Mouse (Mus musculus) limb, embryonic 15.5 days (tissue): ENCODE results near the gene Kidins220. TPM values are rescaled to one million over a fixed set of nuclear protein-coding genes. Genes with fewer than 3 reads are reported as not detected.

Experiments
- ATAC-seq: fragments of 200-750 bp; cut with Nextera tagmentation; 2 replicates; pipeline ENCODE4 v1.8.0; 2017; ENCODE audit warnings: low read depth, moderate TSS enrichment; ENCODE audit not compliant: insufficient number of reproducible peaks, low FRiP score, low TSS enrichment
- H3K27ac ChIP-seq: fragments of 300-500 bp; sonication (generic); 2 replicates; pipeline ENCODE4 v1.5.1; 2015; ENCODE audit warnings: moderate library complexity, mild to moderate bottlenecking, inconsistent platforms
- H3K27me3 ChIP-seq: fragments of 300-500 bp; sonication (generic); 2 replicates; pipeline ENCODE4 v1.6.1; 2015; ENCODE audit warnings: inconsistent platforms
- H3K36me3 ChIP-seq: fragments of 300-500 bp; sonication (generic); 2 replicates; pipeline ENCODE4 v1.6.1; 2015; ENCODE audit warnings: inconsistent platforms
- H3K4me1 ChIP-seq: fragments of 300-500 bp; sonication (generic); 2 replicates; pipeline ENCODE4 v1.6.1; 2015; ENCODE audit warnings: inconsistent platforms
- H3K4me2 ChIP-seq: fragments of 300-500 bp; sonication (generic); 2 replicates; pipeline ENCODE4 v1.6.1; 2015; ENCODE audit warnings: mild to moderate bottlenecking, inconsistent platforms
- H3K4me3 ChIP-seq: fragments of 300-500 bp; sonication (generic); 2 replicates; pipeline ENCODE4 v1.5.1; 2015; ENCODE audit warnings: mild to moderate bottlenecking, inconsistent platforms
- H3K9ac ChIP-seq: fragments of 300-500 bp; sonication (generic); 2 replicates; pipeline ENCODE4 v1.6.1; 2015; ENCODE audit warnings: inconsistent platforms
- H3K9me3 ChIP-seq: fragments of 300-500 bp; sonication (generic); 2 replicates; pipeline ENCODE4 v1.6.1; 2016; ENCODE audit warnings: inconsistent platforms
- WGBS: fragments of 180-500 bp; shearing (Covaris S2); methylation state at CpG from one replicate; pipeline ENCODE4 v1.1.7; 2015; 5-methylcytosine and 5-hydroxymethylcytosine counted together
- polyA plus RNA-seq: library from polyadenylated mRNA; unstranded; fragments of >200 nt; fragmentation: Nextera tagmentation; extraction: Ambion mirVana; gene quantifications from 2 replicates; pipeline ENCODE4 v1.2.1, GENCODE M21; 2015

Kidins220 gene
- polyA plus RNA-seq, 1 experiment from 2014 or later = 24.4 TPM

GRCm38 (mm10) chr12:25012555-25013540 lies 38.1 kb downstream of the Kidins220 start:
- H3K4me3 ChIP-seq = no peak overlapping the region
- no peak for ATAC-seq
- WGBS = 75% methylated on average over 13 of the region's 13 CpGs
- H3K4me1 ChIP-seq = no peaks in the 10 kb centered on the region
- H3K9me3 ChIP-seq = no peaks in the 10 kb centered on the region
- H3K27ac ChIP-seq = no peak overlapping the region
- H3K36me3 ChIP-seq = peaks cover 82% of the 10 kb centered on the region
- no peak overlapping the region for H3K9ac ChIP-seq
- H3K4me2 ChIP-seq = no peak overlapping the region
- no peaks in the 10 kb centered on the region for H3K27me3 ChIP-seq

GRCm38 (mm10) chr12:25014307-25014927 lies 39.7 kb downstream of the Kidins220 start:
- H3K9ac ChIP-seq = no peak overlapping the region
- peaks cover 83% of the 10 kb centered on the region for H3K36me3 ChIP-seq
- H3K9me3 ChIP-seq = no peaks in the 10 kb centered on the region
- no peak for ATAC-seq
- WGBS = 88% methylated on average over 5 of the region's 5 CpGs
- no peak overlapping the region for H3K4me3 ChIP-seq
- no peak overlapping the region for H3K27ac ChIP-seq
- no peaks in the 10 kb centered on the region for H3K27me3 ChIP-seq
- H3K4me2 ChIP-seq = no peak overlapping the region
- no peaks in the 10 kb centered on the region for H3K4me1 ChIP-seq

DNA sequence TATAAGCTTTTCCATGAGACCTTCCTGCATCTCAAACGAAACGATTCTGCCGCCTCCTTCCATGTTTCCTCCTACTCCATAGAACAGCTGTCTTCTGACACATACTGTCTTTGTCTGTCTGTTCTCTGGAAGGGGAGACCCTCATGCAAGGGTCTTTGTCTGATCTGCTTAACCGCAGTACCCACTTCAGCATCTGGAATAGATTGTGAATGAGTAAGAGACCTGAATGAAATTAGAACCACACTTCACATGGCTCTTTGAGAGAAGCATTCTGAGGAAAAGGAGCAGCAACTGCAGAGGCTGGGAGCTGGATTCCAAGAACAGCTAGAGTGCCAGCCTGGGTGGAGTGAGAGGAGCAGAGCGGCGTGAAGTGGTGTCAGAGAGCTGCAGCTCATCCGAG lies 40.2 kb downstream of the Kidins220 start:
- Histone ChIP-seq H3K36me3 (peaks cover 82% of the 10 kb centered on the region), H3K9ac (no peak overlapping the region), H3K4me3 (no peak overlapping the region), H3K27ac (no peak overlapping the region), H3K9me3 (no peaks in the 10 kb centered on the region), H3K27me3 (no peaks in the 10 kb centered on the region), H3K4me2 (no peak overlapping the region), H3K4me1 (no peaks in the 10 kb centered on the region)
- ATAC-seq = no peak
- 65% methylated on average over 7 of the region's 7 CpGs for WGBS

DNA sequence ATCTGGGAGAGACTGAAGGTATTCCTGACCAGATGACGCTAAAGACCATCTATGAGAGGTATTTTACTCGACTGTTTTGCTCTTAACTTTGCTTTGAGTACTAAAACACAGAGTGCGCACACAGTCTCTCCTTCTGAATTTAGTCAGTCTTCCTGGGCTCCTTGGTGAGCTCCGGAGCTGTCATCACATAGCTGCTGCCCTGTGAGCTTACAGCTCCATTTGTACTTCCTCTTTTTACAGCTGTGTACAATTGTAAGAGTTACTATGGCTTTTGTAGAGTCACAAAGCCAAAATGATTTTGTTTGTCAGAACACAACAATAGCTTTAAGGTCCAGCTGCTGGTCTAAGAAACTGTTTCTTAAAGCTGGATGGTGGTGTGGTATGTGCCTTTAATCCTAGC lies 42.3 kb downstream of the Kidins220 start:
- H3K27me3 ChIP-seq = no peaks in the 10 kb centered on the region
- H3K27ac ChIP-seq = no peak overlapping the region
- peaks cover 75% of the 10 kb centered on the region for H3K36me3 ChIP-seq
- H3K9me3 ChIP-seq = no peaks in the 10 kb centered on the region
- H3K9ac ChIP-seq = no peak overlapping the region
- no peak overlapping the region for H3K4me3 ChIP-seq
- H3K4me2 ChIP-seq = no peak overlapping the region
- WGBS = 86% methylated on average over 4 of the region's 4 CpGs
- ATAC-seq = no peak
- H3K4me1 ChIP-seq = no peaks in the 10 kb centered on the region

- Histone ChIP-seq H3K4me1 (no peaks in the 10 kb centered on the region), H3K9ac (no peak overlapping the region), H3K9me3 (no peaks in the 10 kb centered on the region), H3K4me2 (no peak overlapping the region), H3K36me3 (peaks cover 44% of the 10 kb centered on the region), H3K27me3 (no peaks in the 10 kb centered on the region), H3K4me3 (no peak overlapping the region), H3K27ac (no peak overlapping the region)
- ATAC-seq = no peak
- 84% methylated on average over 5 of the region's 5 CpGs for WGBS
These were observed 46.3 kb downstream of the Kidins220 start for GRCm38 (mm10) chr12:25021057-25021456.

DNA sequence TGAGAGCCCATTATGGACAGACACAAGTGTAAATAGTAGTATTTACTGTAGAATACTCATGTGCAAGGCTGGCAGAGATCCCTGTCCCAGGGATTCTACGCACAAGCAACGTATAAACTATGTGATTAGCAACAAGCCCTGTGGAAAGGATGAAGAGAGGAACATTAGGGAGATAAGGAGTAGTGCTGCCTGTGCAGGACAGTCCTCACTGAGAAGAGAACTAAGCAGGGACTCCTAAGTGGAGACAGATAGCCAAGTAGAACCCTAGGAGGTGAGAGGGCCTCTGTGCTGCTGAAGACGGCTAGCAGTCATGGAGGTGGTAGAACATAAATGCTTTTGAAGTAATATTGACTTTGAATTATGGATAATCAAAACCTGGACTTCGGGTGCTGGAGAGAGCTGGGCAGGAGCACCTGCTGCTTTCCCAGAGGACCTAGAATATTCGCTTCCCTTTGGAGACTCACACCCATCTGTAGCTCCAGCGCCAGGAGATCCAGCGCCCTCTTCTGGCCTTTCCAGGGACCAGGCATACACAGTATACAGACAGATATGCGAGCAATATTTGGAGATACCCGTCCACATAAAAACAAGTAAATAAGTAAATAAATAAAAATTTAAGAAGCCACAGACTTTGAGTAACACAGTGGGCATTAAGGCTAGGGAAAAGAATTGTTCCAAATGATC lies 50.3 kb downstream of the Kidins220 start:
- no peaks in the 10 kb centered on the region for H3K9me3 ChIP-seq
- no peaks in the 10 kb centered on the region for H3K27me3 ChIP-seq
- 62% methylated on average over 9 of the region's 9 CpGs for WGBS
- no peaks in the 10 kb centered on the region for H3K4me1 ChIP-seq
- no peak overlapping the region for H3K4me2 ChIP-seq
- H3K4me3 ChIP-seq = no peak overlapping the region
- H3K36me3 ChIP-seq = peaks cover 18% of the 10 kb centered on the region
- no peak overlapping the region for H3K9ac ChIP-seq
- no peak overlapping the region for H3K27ac ChIP-seq
- no peak for ATAC-seq

GRCm38 (mm10) chr12:25026308-25026707 lies 51.6 kb downstream of the Kidins220 start:
- Histone ChIP-seq H3K36me3 (peaks cover 7% of the 10 kb centered on the region; the same call in 1 of the 2 replicates), H3K9ac (no peak overlapping the region), H3K27me3 (no peaks in the 10 kb centered on the region), H3K4me2 (no peak overlapping the region), H3K4me1 (no peaks in the 10 kb centered on the region), H3K9me3 (no peaks in the 10 kb centered on the region), H3K27ac (no peak overlapping the region), H3K4me3 (no peak overlapping the region)
- ATAC-seq = no peak
- 67% methylated on average over 7 of the region's 7 CpGs for WGBS

DNA sequence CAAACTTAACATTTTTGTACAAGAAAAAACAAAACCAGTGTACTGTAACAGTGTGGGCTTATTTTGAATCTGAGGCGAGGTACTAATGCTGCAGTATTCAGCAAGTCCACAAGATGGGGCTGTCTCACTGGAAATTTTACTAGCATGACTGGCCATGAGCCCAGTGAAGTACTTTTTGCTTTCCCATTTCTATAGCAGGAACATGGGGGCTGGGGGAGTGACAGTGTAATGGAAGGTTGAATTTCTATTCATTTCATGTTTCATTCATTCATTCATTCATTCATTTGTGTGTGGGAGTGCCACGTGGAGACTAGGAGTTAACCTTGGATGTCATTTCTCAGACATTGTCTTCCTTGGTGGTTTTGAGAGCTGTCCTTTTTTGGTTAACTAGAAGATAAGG lies 52.7 kb downstream of the Kidins220 start:
- Histone ChIP-seq H3K4me3 (no peak overlapping the region), H3K36me3 (peaks cover 7% of the 10 kb centered on the region; the same call in 1 of the 2 replicates), H3K27ac (no peak overlapping the region), H3K9ac (no peak overlapping the region), H3K9me3 (no peaks in the 10 kb centered on the region), H3K4me1 (no peaks in the 10 kb centered on the region), H3K27me3 (no peaks in the 10 kb centered on the region), H3K4me2 (no peak overlapping the region)
- WGBS = 29% methylated on average over 2 of the region's 2 CpGs
- ATAC-seq = no peak

- Histone ChIP-seq H3K27ac (no peak overlapping the region), H3K9me3 (no peaks in the 10 kb centered on the region), H3K4me1 (peaks cover 5% of the 10 kb centered on the region; the same call in 1 of the 2 replicates), H3K4me3 (no peak overlapping the region), H3K4me2 (no peak overlapping the region), H3K36me3 (peaks cover 7% of the 10 kb centered on the region; the same call in 1 of the 2 replicates), H3K27me3 (no peaks in the 10 kb centered on the region), H3K9ac (no peak overlapping the region)
- WGBS = 33% methylated on average over 9 of the region's 9 CpGs
- ATAC-seq = no peak
These were observed 59.1 kb downstream of the Kidins220 start for GRCm38 (mm10) chr12:25033662-25034337.

- ATAC-seq = no peak
- no peak overlapping the region for H3K9ac ChIP-seq
- H3K27me3 ChIP-seq = no peaks in the 10 kb centered on the region
- H3K4me3 ChIP-seq = no peak overlapping the region
- 61% methylated on average over 8 of the region's 8 CpGs for WGBS
- no peak overlapping the region for H3K27ac ChIP-seq
- H3K9me3 ChIP-seq = no peaks in the 10 kb centered on the region
- H3K4me2 ChIP-seq = no peak overlapping the region
- peaks cover 5% of the 10 kb centered on the region; the same call in 1 of the 2 replicates for H3K4me1 ChIP-seq
- peaks cover 7% of the 10 kb centered on the region; the same call in 1 of the 2 replicates for H3K36me3 ChIP-seq
These were observed 59.7 kb downstream of the Kidins220 start for GRCm38 (mm10) chr12:25034338-25034953.

DNA sequence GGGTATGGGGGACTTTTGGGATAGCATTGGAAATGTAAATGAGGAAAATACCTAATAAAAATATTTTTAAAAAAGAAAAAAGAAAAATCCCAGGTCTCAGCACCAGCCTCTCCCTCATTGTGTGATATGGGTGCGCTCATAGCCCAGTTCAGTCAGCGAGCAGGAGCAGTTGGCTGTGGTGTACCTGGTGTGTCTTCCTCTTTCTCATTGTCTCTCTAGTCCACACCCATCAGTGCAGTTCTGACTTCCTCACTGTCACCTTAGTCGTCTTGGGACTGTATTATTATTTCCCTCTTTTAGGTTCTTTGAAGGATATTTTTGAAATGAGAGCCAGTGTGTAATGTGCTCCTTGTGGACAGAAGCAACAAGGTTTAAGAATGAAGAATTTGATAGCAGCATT lies 61.3 kb downstream of the Kidins220 start:
- ATAC-seq = no peak
- Histone ChIP-seq H3K36me3 (peaks cover 8% of the 10 kb centered on the region; the same call in 1 of the 2 replicates), H3K4me2 (no peak overlapping the region), H3K4me1 (peaks cover 5% of the 10 kb centered on the region; the same call in 1 of the 2 replicates), H3K27ac (no peak overlapping the region), H3K9ac (no peak overlapping the region), H3K4me3 (no peak overlapping the region), H3K9me3 (no peaks in the 10 kb centered on the region), H3K27me3 (no peaks in the 10 kb centered on the region)
- WGBS = 90% methylated on average over 3 of the region's 3 CpGs
